Mouse (Mus musculus) E14TG2a.4 (cell line): ENCODE results near the gene Csf3.

Experiments
- CTCF ChIP-seq: conservative IDR thresholded peaks from 2 replicates; pipeline ENCODE4 v1.5.1; 2014; ENCODE audit warnings: low read length
- NANOG ChIP-seq: IDR thresholded peaks from 2 replicates; pipeline ENCODE4 v1.6.1; 2014; ENCODE audit warnings: borderline replicate concordance, low read length, mixed read lengths
- POU5F1 ChIP-seq: IDR thresholded peaks from 2 replicates; pipeline ENCODE4 v1.6.1; 2014; ENCODE audit warnings: low read length, borderline replicate concordance

DNA sequence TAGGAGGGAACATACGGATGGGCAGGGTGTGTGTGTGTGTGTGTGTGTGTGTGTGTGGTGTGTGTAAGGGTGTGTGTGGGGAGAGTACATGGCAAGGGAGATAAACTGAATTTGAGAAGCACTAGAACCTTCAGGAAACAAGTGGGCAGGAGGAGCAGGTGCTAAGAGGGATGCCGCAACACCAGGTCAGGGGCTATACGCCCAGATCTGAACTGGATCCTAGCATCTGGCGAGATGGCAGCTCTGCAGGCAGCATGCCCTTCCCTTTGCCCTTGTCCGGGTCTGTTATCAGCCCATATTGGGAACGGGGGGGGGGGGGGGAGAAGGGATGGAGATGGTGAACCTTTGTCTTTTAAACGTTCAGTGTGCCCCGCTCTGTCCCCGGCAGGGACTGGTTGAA is 37.9 kb downstream of the Csf3 start:
- TF ChIP-seq CTCF (no peak), NANOG (no peak), POU5F1 (no peak)
